Mouse (Mus musculus): ENCODE results near the gene Olfr1406. TPM values are rescaled to one million over a fixed set of nuclear protein-coding genes. Genes with fewer than 3 reads are reported as not detected.

Olfr1406 gene
- polyA plus RNA-seq, 1 experiment from 2014 or later, result not detected

Other genes starting within 250 kb of the Olfr1406 start
- not detected in 2 replicates for gene Olfr16, start 240.2 kb downstream of the Olfr1406 start, polyA plus RNA-seq (2015; fragmentation: Nextera tagmentation; extraction: Ambion mirVana)
- not detected in 2 replicates for gene Olfr1408, start 53.3 kb downstream of the Olfr1406 start, polyA plus RNA-seq (2015; fragmentation: Nextera tagmentation; extraction: Ambion mirVana)
- gene Olfr218, start 7.2 kb upstream of the Olfr1406 start, polyA plus RNA-seq (2015; fragmentation: Nextera tagmentation; extraction: Ambion mirVana), result not detected in 2 replicates
- gene Olfr1404, start 21.8 kb upstream of the Olfr1406 start, polyA plus RNA-seq (2015; fragmentation: Nextera tagmentation; extraction: Ambion mirVana), result not detected in 2 replicates
- 0.26 TPM in 1 of 2 replicates, not detected in the other for gene Fcer1a, start 36.6 kb upstream of the Olfr1406 start, polyA plus RNA-seq (2015; fragmentation: Nextera tagmentation; extraction: Ambion mirVana)
- gene Olfr418, start 75.4 kb upstream of the Olfr1406 start, polyA plus RNA-seq (2015; fragmentation: Nextera tagmentation; extraction: Ambion mirVana), result not detected in 2 replicates
- gene Mptx2, start 87.1 kb upstream of the Olfr1406 start, polyA plus RNA-seq (2015; fragmentation: Nextera tagmentation; extraction: Ambion mirVana), result not detected in 2 replicates
- gene Ackr1, start 143.1 kb upstream of the Olfr1406 start, polyA plus RNA-seq (2015; fragmentation: Nextera tagmentation; extraction: Ambion mirVana), result 2.8 and 7.4 TPM in 2 replicates
- gene Aim2, start 160.2 kb upstream of the Olfr1406 start, polyA plus RNA-seq (2015; fragmentation: Nextera tagmentation; extraction: Ambion mirVana), result 2.3 and 3.3 TPM in 2 replicates
- gene Cadm3, start 177.1 kb upstream of the Olfr1406 start, polyA plus RNA-seq (2015; fragmentation: Nextera tagmentation; extraction: Ambion mirVana), result 2.9 and 3.8 TPM in 2 replicates

Measured in stomach, embryonic 15.5 days (tissue).